Mouse (Mus musculus): ENCODE measurements around the gene Gm3147. TPM values are rescaled to one million over a fixed set of nuclear protein-coding genes. Genes with fewer than 3 reads are reported as not detected.
"Not testable (repeated sequence)": the region's sequence is repeated elsewhere in the genome, so short reads cannot be mapped to it uniquely, and the experiment has no call there.

Gm3147 gene
- not detected in 2 replicates for total RNA-seq (2017)

- ATAC-seq (replicated peaks in 1 of 2; ENCODE audit: insufficient read depth in 1 of 2, low FRiP score in 2 of 2, low TSS enrichment in 1 of 2, low read depth in 1 of 2, poor library complexity in 2 of 2, severe bottlenecking in 2 of 2), result not testable (repeated sequence)
These were observed at the start of gene Gm3147 for GRCm38 (mm10) chr5:94616242-94616641. Gene Gm3147 (minus strand): TSS chr5:94616342.

- not testable (repeated sequence) for ATAC-seq (replicated peaks in 1 of 2; ENCODE audit: insufficient read depth in 1 of 2, low FRiP score in 2 of 2, low TSS enrichment in 1 of 2, low read depth in 1 of 2, poor library complexity in 2 of 2, severe bottlenecking in 2 of 2)
These were observed 31.9 kb upstream of the Gm3147 start, which contains the start of gene Gm6205 for GRCm38 (mm10) chr5:94648082-94648481. Gene Gm6205 (plus strand): TSS chr5:94648382.

- ATAC-seq (replicated peaks in 1 of 2; ENCODE audit: insufficient read depth in 1 of 2, low FRiP score in 2 of 2, low TSS enrichment in 1 of 2, low read depth in 1 of 2, poor library complexity in 2 of 2, severe bottlenecking in 2 of 2), result not testable (repeated sequence)
These were observed 7.5 kb upstream of the Gm3147 start, which contains the start of gene Gm6509 for GRCm38 (mm10) chr5:94623679-94624078. Gene Gm6509 (plus strand): TSS chr5:94623979.

Other genes starting within 250 kb of the Gm3147 start
- gene Gm7682, start 170.6 kb downstream of the Gm3147 start, total RNA-seq (2017), result not detected in 2 replicates
- gene Gm3139, start 90.1 kb downstream of the Gm3147 start, total RNA-seq (2017), result not detected in 2 replicates
- gene Gm6509, start 7.6 kb upstream of the Gm3147 start, total RNA-seq (2017), result not detected in 2 replicates
- not detected in 2 replicates for gene Gm6205, start 32.0 kb upstream of the Gm3147 start, total RNA-seq (2017)
- not detected in 2 replicates for gene Gm3183, start 249.1 kb upstream of the Gm3147 start, total RNA-seq (2017)

Measured in hematopoietic stem cell, adult 5-6 weeks (primary cell).